Mouse (Mus musculus) hindbrain, embryonic 13.5 days (tissue): ENCODE results near the gene Mex3d. TPM values are rescaled to one million over a fixed set of nuclear protein-coding genes. Genes with fewer than 3 reads are reported as not detected.

Source experiments
- ATAC-seq: fragments of 200-750 bp; cut with Nextera tagmentation; 2 replicates; pipeline ENCODE4 v1.8.0; 2017; ENCODE audit warnings: moderate TSS enrichment; ENCODE audit not compliant: low FRiP score
- H3K27ac ChIP-seq: fragments of 300-500 bp; sonication (generic); 2 replicates; pipeline ENCODE4 v1.5.1; 2015; ENCODE audit warnings: inconsistent platforms, mild to moderate bottlenecking, moderate library complexity
- H3K27me3 ChIP-seq: fragments of 300-500 bp; sonication (generic); 2 replicates; pipeline ENCODE4 v1.6.1; 2015; ENCODE audit warnings: mild to moderate bottlenecking, inconsistent platforms
- H3K36me3 ChIP-seq: fragments of 300-500 bp; sonication (generic); 2 replicates; pipeline ENCODE4 v1.6.1; 2015; ENCODE audit warnings: mild to moderate bottlenecking, inconsistent platforms
- H3K4me1 ChIP-seq: fragments of 300-500 bp; sonication (generic); replicated peaks from 2 replicates; pipeline ENCODE4 v1.6.1; 2015; ENCODE audit warnings: inconsistent platforms
- H3K4me2 ChIP-seq: fragments of 300-500 bp; sonication (generic); 2 replicates; pipeline ENCODE4 v1.6.1; 2015; ENCODE audit warnings: inconsistent platforms, mild to moderate bottlenecking, moderate library complexity
- H3K4me3 ChIP-seq: fragments of 300-500 bp; sonication (generic); 2 replicates; pipeline ENCODE4 v1.5.1; 2015; ENCODE audit warnings: mild to moderate bottlenecking, inconsistent platforms
- H3K9ac ChIP-seq: fragments of 300-500 bp; sonication (generic); 2 replicates; pipeline ENCODE4 v1.6.1; 2015; ENCODE audit warnings: mild to moderate bottlenecking, inconsistent platforms
- H3K9me3 ChIP-seq: fragments of 300-500 bp; sonication (generic); 2 replicates; pipeline ENCODE4 v1.6.1; 2016; ENCODE audit warnings: inconsistent platforms
- WGBS: fragments of 180-500 bp; shearing (Covaris S2); methylation state at CpG from one replicate; pipeline ENCODE4 v1.1.7; 2015; 5-methylcytosine and 5-hydroxymethylcytosine counted together
- polyA plus RNA-seq: library from polyadenylated mRNA; unstranded; fragments of >200 nt; fragmentation: Nextera tagmentation; extraction: Ambion mirVana; gene quantifications from 2 replicates; pipeline ENCODE4 v1.2.1, GENCODE M21; 2015

The Mex3d gene
- polyA plus RNA-seq, 1 experiment from 2014 or later, result 16.5 TPM

- Histone ChIP-seq H3K27me3 (no peaks in the 10 kb centered on the region), H3K36me3 (peaks cover 81% of the 10 kb centered on the region), H3K4me2 (no peak overlapping the region), H3K4me3 (no peak overlapping the region), H3K9me3 (no peaks in the 10 kb centered on the region), H3K4me1 (peaks cover 46% of the 10 kb centered on the region), H3K9ac (no peak overlapping the region), H3K27ac (no peak overlapping the region; the same call in 1 of the 2 replicates)
- 94% methylated on average over 3 of the region's 3 CpGs for WGBS
- ATAC-seq, result no peak
Observed at GRCm38 (mm10) chr10:80425041-80425440, 37.6 kb upstream of the Mex3d start.

- H3K4me1 ChIP-seq, result peaks cover 55% of the 10 kb centered on the region
- 59% methylated on average over 4 of the region's 4 CpGs for WGBS
Observed at GRCm38 (mm10) chr10:80423562-80423961, 36.1 kb upstream of the Mex3d start.

DNA sequence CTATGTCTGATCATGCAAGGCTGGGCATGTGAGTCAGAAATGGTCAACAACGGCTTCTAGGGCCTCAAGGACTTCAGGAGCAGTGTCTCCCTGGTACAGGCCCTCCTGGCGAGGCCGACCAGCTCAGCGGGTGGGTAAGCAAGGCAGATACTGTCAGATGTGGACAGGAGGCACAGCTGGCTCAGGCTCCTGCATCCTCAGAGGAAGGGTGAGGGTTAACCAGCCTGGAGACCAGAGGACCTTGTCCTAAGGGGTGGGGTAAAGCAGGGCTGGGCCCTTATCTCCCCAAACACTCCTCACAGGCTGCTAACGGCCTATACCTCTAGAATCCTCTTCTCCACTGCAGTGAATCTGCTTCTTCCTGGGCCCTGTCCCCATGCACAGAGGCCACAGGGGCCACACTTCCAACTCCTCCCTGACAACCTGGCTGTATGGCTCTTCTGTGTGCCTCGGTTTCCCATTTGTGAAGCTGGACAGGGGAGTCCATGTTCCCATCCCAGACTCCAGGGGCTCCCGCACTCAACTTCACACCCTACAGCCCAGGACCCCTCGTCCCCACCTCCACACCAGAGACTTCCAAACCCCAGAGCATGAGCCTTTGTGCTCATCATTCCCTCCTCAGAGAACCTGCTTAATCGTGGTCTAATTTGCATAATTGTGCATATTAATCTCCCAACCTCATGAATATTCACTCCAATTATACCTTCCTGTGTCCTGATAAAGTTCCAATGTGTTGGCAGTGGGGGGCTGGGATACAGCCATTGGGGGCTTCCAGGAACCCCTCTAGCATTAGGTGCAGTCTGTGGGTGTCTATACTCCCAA is 34.4 kb upstream of the Mex3d start:
- H3K9me3 ChIP-seq, result no peaks in the 10 kb centered on the region
- H3K4me3 ChIP-seq, result no peak overlapping the region
- 79% methylated on average over 9 of the region's 9 CpGs for WGBS
- peak overlapping the region; percentile 55; the same call in 1 of the 2 replicates for H3K9ac ChIP-seq
- peak overlapping the region; percentile 87 for H3K27ac ChIP-seq
- peak; percentile 52 for ATAC-seq
- peaks cover 81% of the 10 kb centered on the region for H3K36me3 ChIP-seq
- H3K4me1 ChIP-seq, result peaks cover 70% of the 10 kb centered on the region
- no peaks in the 10 kb centered on the region for H3K27me3 ChIP-seq
- H3K4me2 ChIP-seq, result peak overlapping the region; percentile 25; the same call in 1 of the 2 replicates

More at GRCm38 (mm10) chr10:80423562-80423961, 36.1 kb upstream of the Mex3d start:
- Histone ChIP-seq H3K27me3 (no peaks in the 10 kb centered on the region), H3K27ac (peak overlapping the region; percentile 87), H3K36me3 (peaks cover 81% of the 10 kb centered on the region), H3K9ac (no peak overlapping the region), H3K9me3 (no peaks in the 10 kb centered on the region), H3K4me3 (no peak overlapping the region), H3K4me2 (no peak overlapping the region)
- ATAC-seq, result no peak

DNA sequence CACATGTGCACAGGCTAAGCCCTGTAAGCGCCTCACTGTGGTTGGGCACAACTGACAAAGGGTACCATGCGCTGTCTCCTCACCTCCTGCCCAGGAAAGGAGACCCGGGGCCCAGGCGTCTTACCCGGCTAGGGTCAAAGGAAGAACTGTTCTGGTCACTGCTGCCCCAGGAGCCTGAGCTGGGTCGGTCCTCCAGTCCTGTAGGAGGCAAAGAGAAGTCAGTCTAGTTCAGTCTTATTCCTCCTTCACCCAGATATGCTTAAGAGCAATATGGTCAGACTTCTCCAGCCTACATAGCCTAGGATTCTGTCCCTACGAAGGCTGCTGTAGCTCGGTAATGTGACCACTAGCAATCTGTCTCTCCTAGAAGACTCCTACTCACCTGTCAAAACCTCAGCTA is 33.7 kb upstream of the Mex3d start:
- no peak for ATAC-seq
- Histone ChIP-seq H3K27ac (peak overlapping the region; percentile 87), H3K4me2 (no peak overlapping the region), H3K4me3 (no peak overlapping the region), H3K27me3 (no peaks in the 10 kb centered on the region), H3K4me1 (peaks cover 70% of the 10 kb centered on the region), H3K9ac (no peak overlapping the region), H3K9me3 (no peaks in the 10 kb centered on the region), H3K36me3 (peaks cover 81% of the 10 kb centered on the region)
- WGBS, result 91% methylated on average over 8 of the region's 8 CpGs

DNA sequence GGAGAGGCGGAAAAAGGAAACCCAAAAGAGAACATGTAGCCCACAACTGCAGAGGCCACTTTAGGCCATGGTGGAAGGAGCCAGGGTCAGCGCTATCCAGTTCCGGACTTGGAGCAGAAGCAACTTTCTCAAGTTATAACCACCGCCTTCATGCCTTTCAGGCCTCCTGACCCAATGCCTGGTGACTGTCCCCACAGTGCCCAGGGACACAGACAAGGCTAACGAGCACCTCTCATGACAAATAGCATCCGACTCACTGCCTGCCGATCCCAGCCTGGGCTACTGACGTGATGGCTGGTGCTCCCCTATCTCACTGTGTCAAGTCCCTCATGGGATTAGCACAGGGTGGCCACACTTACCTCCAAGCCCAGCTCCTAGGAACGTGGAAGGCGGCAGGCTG is 33.3 kb upstream of the Mex3d start:
- peaks cover 81% of the 10 kb centered on the region for H3K36me3 ChIP-seq
- H3K9me3 ChIP-seq, result no peaks in the 10 kb centered on the region
- no peaks in the 10 kb centered on the region for H3K27me3 ChIP-seq
- no peak overlapping the region for H3K9ac ChIP-seq
- no peak overlapping the region for H3K4me3 ChIP-seq
- WGBS, result 93% methylated on average over 10 of the region's 10 CpGs
- H3K27ac ChIP-seq, result peak overlapping the region; percentile 87
- ATAC-seq, result no peak
- H3K4me1 ChIP-seq, result peaks cover 70% of the 10 kb centered on the region
- no peak overlapping the region for H3K4me2 ChIP-seq

- H3K9me3 ChIP-seq, result no peaks in the 10 kb centered on the region
- 0 out of 2 replicates have a peak, but pooled peaks have one; percentile 7 for ATAC-seq
- H3K9ac ChIP-seq, result peak overlapping the region; percentile 43; the same call in 1 of the 2 replicates
- WGBS, result 66% methylated on average over 8 of the region's 8 CpGs
- H3K27me3 ChIP-seq, result no peaks in the 10 kb centered on the region
- peaks cover 81% of the 10 kb centered on the region for H3K36me3 ChIP-seq
- H3K4me1 ChIP-seq, result peaks cover 70% of the 10 kb centered on the region
- no peak overlapping the region for H3K4me3 ChIP-seq
- H3K4me2 ChIP-seq, result no peak overlapping the region
- H3K27ac ChIP-seq, result peak overlapping the region; percentile 79
Observed at GRCm38 (mm10) chr10:80419419-80419818, 32.0 kb upstream of the Mex3d start.

GRCm38 (mm10) chr10:80418311-80418710 is 30.9 kb upstream of the Mex3d start:
- Histone ChIP-seq H3K4me1 (peaks cover 60% of the 10 kb centered on the region), H3K4me3 (no peak overlapping the region), H3K9ac (peak overlapping the region; percentile 43), H3K36me3 (peaks cover 87% of the 10 kb centered on the region), H3K9me3 (no peaks in the 10 kb centered on the region), H3K27ac (peak overlapping the region; percentile 79), H3K4me2 (no peak overlapping the region), H3K27me3 (no peaks in the 10 kb centered on the region)
- ATAC-seq, result 0 out of 2 replicates have a peak, but pooled peaks have one; percentile 5
- WGBS, result 45% methylated on average over 3 of the region's 3 CpGs

DNA sequence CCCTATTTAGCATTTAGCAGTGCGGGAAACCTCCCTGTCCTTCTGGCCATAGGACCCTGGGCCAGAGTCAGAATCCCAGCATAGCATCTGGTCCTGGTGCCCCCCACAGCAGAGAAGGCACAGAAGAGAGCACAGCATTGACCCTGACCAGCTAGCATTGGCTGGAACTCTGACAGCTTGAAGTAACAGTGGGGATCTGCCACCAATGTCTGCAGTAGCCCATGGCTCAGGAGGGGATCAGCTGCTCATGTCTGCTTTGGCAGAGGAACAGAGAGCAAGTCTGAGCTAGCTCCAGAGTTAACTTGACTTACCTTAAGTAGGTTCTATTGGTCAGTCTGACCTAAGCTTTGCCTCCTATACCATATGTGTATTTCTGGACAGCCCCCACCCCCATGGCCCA is 30.4 kb upstream of the Mex3d start:
- H3K4me2 ChIP-seq, result no peak overlapping the region

DNA sequence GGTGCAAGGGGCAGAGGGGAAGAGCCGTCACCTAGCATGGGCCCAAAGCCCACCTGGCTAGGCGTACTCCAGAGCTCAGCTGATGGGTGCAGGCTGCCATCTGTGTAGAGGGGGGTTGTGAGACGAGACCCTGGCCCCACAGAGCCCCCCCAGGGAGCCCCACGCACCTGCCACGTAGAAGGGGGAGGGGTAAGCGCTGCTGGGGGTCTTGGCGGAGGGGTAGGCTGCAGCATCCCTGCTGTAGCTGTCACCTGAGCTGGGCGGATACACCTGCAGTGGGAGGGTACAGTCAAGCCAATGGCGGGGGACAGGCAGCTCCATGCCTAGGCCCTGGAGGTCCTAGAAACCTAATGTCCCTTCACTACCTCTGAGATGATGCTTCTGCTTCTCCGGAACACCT is 29.9 kb upstream of the Mex3d start:
- no peak for ATAC-seq
- H3K4me3 ChIP-seq, result no peak overlapping the region
- H3K9me3 ChIP-seq, result no peaks in the 10 kb centered on the region
- WGBS, result 83% methylated on average over 10 of the region's 10 CpGs
- H3K4me1 ChIP-seq, result peaks cover 57% of the 10 kb centered on the region
- no peaks in the 10 kb centered on the region for H3K27me3 ChIP-seq
- peaks cover 96% of the 10 kb centered on the region for H3K36me3 ChIP-seq
- peak overlapping the region; percentile 76 for H3K27ac ChIP-seq
- no peak overlapping the region for H3K4me2 ChIP-seq
- H3K9ac ChIP-seq, result peak overlapping the region; percentile 43; the same call in 1 of the 2 replicates

More for the DNA sequence above, 30.4 kb upstream of the Mex3d start:
- peaks cover 92% of the 10 kb centered on the region for H3K36me3 ChIP-seq
- H3K4me1 ChIP-seq, result peaks cover 59% of the 10 kb centered on the region
- H3K27me3 ChIP-seq, result no peaks in the 10 kb centered on the region
- WGBS, result 88% methylated on average over 1 of the region's 1 CpGs
- H3K4me3 ChIP-seq, result no peak overlapping the region
- peak overlapping the region; percentile 43 for H3K9ac ChIP-seq
- ATAC-seq, result no peak
- H3K9me3 ChIP-seq, result no peaks in the 10 kb centered on the region
- peak overlapping the region; percentile 76 for H3K27ac ChIP-seq

DNA sequence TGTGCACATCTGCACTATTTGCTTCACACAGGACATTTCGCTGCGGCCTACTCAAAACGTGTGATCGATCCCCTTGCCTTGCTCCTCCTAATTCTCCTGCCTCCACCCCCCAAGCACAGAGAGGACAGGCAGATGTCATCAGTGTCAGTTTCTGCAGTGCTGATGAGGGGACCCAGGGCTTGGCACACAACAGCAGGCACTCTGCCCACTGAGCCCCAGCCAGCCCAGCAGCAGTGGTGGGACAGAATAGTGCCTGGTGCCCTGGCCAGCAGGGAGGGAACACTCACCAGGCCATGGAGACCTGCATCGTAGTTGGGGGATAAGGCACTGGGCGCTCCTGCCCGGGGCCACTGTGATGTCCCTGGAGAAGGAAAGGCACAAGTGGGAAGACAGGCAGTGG is 28.1 kb upstream of the Mex3d start:
- 95% methylated on average over 7 of the region's 7 CpGs for WGBS
- no peaks in the 10 kb centered on the region for H3K9me3 ChIP-seq
- no peak overlapping the region for H3K4me3 ChIP-seq
- H3K9ac ChIP-seq, result no peak overlapping the region
- no peak overlapping the region for H3K27ac ChIP-seq
- H3K4me1 ChIP-seq, result peaks cover 40% of the 10 kb centered on the region
- ATAC-seq, result no peak
- no peaks in the 10 kb centered on the region for H3K27me3 ChIP-seq
- peaks cover 100% of the 10 kb centered on the region for H3K36me3 ChIP-seq
- no peak overlapping the region for H3K4me2 ChIP-seq

DNA sequence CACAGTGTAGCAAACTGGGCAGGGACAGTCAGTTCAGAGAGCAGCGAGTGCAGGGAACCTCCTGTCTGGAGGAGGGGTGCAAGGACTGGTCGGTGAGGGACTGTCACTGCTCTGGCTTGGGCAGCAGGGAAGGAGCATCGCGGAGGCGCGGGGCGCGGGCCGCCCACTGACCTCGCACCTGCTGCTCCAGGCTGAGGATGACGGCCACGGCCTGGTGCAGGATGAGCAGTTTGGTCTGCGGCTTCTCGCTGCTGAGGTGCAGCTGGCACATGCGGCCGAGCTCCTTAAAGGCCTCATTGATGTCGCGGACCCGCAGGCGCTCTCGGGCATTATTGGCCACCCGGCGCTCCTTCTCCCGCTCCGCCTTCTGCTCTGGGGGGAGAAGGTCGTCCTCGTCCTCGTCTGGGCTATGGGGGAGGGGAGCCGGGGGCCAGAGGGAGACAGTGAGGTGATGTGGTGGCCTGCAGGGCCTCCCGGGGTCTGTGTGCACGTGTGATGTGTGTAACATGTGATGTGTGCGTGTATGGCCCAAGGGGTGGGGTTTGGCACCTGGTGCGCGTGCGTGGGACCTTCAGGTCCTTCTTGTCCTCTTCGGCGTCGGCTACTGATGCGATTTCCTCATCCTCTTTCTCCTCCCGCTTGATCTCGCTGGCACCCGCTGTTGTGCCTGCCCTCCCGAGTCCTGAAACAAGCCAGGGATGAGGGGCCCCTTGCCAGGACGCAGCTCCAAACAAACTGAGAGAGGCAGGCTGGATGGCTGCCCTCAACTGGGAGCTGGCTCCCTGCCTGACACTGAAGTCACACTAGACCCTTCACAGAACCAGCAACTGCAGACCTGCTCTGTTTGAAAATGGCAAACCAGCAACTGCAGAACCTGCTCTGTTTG is 25.4 kb upstream of the Mex3d start:
- peaks cover 16% of the 10 kb centered on the region for H3K4me1 ChIP-seq
- H3K9ac ChIP-seq, result no peak overlapping the region
- peaks cover 90% of the 10 kb centered on the region for H3K36me3 ChIP-seq
- no peak overlapping the region for H3K4me2 ChIP-seq
- H3K4me3 ChIP-seq, result no peak overlapping the region
- H3K27ac ChIP-seq, result peak overlapping the region; percentile 44; the same call in 1 of the 2 replicates
- 84% methylated on average over 44 of the region's 44 CpGs for WGBS
- ATAC-seq, result no peak
- H3K9me3 ChIP-seq, result no peaks in the 10 kb centered on the region
- no peaks in the 10 kb centered on the region for H3K27me3 ChIP-seq

DNA sequence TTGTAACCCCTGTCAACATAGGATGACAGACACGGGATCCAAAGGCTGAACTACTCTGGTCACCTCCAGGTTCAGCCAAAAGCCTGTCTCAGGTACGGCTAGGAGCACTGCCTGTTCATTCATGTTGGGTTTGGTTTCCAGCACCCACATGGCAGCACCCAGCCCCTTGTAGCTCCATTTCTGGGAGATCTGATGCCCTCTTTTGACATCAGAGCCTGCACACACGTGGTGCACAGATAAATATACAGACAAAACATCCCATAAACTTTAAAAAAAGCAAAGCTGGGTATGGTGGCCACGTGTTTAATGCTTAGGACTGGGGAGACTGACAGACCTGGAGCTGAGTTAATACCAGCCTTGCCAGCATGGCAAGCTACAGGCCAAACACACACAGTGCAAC is 20.5 kb upstream of the Mex3d start:
- H3K9me3 ChIP-seq, result no peaks in the 10 kb centered on the region
- peak overlapping the region; percentile 94; the same call in 1 of the 2 replicates for H3K9ac ChIP-seq
- H3K27me3 ChIP-seq, result no peaks in the 10 kb centered on the region
- H3K4me2 ChIP-seq, result peak overlapping the region; percentile 98; the same call in 1 of the 2 replicates
- no peak for ATAC-seq
- H3K36me3 ChIP-seq, result peaks cover 57% of the 10 kb centered on the region
- H3K27ac ChIP-seq, result no peak overlapping the region
- WGBS, result 53% methylated on average over 4 of the region's 4 CpGs
- no peak overlapping the region for H3K4me3 ChIP-seq
- peaks cover 34% of the 10 kb centered on the region for H3K4me1 ChIP-seq
